Mouse (Mus musculus) liver, embryonic 18 days (tissue): ENCODE measurements around the gene Npl. TPM values are rescaled to one million over a fixed set of nuclear protein-coding genes. Genes with fewer than 3 reads are reported as not detected.

Source experiments
- polyA plus RNA-seq: library from polyadenylated mRNA; depleted of rRNA; stranded (reverse); fragments of >200 nt; gene quantifications from 2 replicates; pipeline ENCODE4 v1.2.3, GENCODE M21; 2012; rRNA removed

Gene Npl
- 4.0 and 4.7 TPM in 2 replicates for polyA plus RNA-seq

DNA sequence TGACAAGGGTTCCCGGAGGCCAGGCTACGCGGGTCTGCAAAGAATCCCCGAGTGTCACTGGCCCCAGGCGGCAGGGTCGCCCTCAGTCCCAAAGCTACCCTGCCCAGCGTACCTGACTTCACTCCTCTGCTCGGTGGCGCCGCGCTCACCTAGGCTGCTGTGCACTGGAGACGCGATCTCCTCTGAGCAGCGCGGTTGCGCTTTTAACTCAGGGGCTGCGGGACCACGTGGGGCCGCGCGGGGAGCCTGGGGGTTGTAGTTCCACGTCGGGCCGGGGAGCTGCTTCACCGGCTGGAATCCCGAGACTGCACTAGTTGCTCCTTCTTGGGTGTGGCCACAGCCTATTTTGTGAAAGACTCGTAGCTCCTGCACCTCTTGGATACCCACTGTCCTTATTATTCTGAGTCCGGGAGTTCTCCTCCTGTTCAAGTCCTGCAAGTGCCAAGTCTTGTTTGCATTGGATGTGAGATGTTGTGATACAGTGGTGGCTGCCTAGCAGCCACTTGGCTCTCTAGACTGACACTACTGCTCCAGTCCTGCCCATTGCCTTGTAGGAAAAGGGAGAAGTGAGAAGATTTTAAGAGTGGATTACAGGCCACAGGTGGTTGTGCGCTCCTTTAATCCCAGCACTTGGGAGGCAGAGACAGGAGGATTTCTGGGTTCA lies at the start of gene Npl:
TSS of gene Npl (minus strand) at position 510 of the 664 bp plus-strand sequence.

GRCm38 (mm10) chr1:153487500-153487879 lies 62.4 kb downstream of the Npl start, which contains the start of gene Dhx9:
Dhx9 (minus strand) TSS chr1:153487660.

Other genes starting within 250 kb of the Npl start
- gene Lamc1, start 217.3 kb downstream of the Npl start, polyA plus RNA-seq = 18.4 and 24.2 TPM in 2 replicates
- 0.40 and 0.66 TPM in 2 replicates for gene Shcbp1l, start 124.9 kb downstream of the Npl start, polyA plus RNA-seq
- 33.9 and 35.0 TPM in 2 replicates for gene Dhx9, start 62.4 kb downstream of the Npl start, polyA plus RNA-seq
- 0.05 TPM in 2 replicates for gene Rgs8, start 103.0 kb upstream of the Npl start, polyA plus RNA-seq
- gene Rgs16, start 190.3 kb upstream of the Npl start, polyA plus RNA-seq = 19.9 and 24.9 TPM in 2 replicates
- gene Rnasel, start 199.4 kb upstream of the Npl start, polyA plus RNA-seq = 19.1 and 20.8 TPM in 2 replicates